Mouse (Mus musculus): ENCODE results near the gene Fam229a.
A peak's percentile ranks its signal among the peaks of the same experiment; 100 is the strongest.

Gene Fam229a

DNA sequence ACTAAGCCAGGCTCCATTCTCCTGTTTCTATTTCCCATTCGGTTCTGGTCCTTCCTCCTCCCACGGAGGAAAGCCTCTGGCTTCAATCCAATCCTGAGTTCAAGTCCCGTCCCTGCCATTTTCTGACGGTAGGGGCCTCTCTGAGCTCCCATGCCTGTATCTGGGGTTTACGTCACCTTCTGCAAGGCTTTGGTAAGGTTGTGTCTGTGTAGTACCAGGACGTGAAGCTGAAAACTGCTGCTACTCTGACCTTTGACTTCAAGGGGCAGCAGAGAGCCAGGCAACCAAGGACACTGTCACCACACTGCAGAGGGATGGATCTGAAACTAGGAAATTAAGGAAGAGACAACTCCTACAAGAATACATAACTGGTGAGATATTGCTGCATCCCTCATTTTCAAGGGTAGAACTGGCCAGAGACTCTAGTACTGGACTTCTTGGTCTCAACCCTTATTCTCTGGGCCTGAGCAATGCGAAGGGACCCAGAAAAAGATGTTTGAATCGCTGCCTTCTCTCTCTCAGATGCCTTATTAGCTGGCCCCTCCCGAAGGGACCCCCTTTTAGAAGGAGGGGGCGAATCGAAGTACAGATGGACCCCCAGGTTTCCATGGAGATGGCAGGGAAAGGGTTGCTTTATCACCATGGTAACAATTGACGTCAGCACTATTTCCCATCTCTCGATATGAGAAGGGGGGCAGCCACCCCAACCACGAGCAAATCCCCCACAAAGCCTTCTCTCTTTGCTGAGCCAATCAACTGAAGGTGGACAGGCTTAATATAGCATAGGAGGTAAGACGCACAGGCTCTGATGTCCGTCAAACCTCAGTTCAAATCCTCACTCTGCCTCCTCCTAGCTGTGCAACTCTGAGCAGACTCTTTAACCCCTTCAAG, 4.9 kb downstream of the Fam229a start:
- peak; percentile 85 for DNase-seq (ENCODE audit: low read depth, low spot score)

GRCm38 (mm10) chr4:129496631-129497030, 5.6 kb downstream of the Fam229a start:
- DNase-seq (ENCODE audit: low read depth, low spot score), result no peak

GRCm38 (mm10) chr4:129498941-129499340, 8.0 kb downstream of the Fam229a start:
- peak; percentile 45 for DNase-seq (ENCODE audit: low read depth, low spot score)

GRCm38 (mm10) chr4:129500017-129500416, 9.0 kb downstream of the Fam229a start:
- DNase-seq (ENCODE audit: low read depth, low spot score), result no peak

DNA sequence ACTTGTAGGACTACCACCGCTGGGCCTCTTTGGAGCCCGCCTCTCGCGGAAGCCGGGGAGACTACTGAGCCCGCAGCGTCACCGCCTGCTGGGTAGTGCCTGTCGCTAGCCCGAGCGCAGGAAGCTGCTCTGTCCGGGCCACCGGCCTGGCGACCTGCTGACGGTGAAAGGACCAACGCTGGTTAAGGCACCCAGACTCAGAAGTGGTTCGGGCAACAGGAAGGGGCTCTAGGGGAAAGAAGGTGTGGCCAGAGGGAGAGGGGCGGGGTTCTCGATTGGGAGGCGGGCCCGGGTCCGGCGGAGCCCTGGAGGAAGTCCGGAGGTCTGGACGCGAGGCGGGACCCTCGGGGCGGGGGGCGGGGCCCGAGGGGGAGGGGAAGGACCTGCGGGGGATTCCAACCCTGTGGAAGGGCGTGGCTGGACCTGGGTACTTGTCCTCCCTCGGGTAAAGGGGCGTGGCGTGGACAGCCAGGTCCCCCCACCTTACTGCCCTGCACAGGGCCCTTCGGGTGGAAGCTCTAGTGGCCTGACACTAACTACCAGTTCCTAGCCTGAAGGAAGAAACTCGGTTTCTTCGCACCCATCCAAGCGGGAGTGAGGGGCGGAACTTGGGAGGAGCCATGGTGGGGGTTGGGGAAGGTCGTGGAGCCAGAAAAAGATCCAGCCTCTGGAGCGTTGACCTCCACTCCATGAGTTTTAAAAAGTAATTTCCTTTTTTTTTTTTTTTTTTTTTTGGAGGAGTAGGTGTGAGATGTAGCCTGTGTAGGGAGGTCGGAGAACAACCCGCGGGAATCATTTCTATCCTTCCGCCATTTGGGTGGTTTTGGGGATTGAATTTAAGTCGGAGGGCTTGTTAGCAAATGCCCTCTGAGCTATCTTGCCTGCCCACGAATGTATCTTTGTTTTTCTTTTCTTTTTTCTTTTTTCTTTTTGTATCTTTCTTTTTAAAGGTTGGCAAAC, 9.9 kb downstream of the Fam229a start:
- peak; percentile 97 for DNase-seq (ENCODE audit: low read depth, low spot score)

DNA sequence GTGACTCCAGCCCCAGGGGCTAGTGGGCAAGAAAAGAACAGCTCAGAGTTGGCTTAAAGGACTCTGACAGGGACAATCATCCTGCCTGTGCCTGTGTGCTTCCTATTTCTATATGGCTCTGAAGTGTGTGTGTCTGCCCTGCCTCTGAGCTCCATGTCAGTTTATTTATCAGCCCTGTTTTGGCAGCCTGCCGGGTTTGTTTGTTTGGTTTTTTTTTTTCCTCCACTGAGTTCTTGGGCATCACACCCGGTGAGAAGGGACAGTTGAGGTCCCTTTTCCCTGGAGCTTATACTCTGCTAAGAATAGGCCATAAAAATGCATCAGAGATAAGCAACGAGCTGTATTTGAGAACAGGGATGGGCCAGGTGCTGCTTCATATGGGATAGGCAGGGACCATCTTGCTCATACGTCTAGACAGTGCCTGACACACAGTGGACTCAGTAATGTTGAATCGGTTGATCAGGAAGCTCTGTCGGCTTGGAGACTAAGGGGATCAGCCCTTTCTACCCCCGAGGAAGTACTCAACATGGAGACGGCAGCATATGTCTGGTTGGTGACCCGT, 11.4 kb downstream of the Fam229a start:
- no peak for DNase-seq (ENCODE audit: low read depth, low spot score)

- peak; percentile 97 for DNase-seq (ENCODE audit: low read depth, low spot score)
Observed at GRCm38 (mm10) chr4:129502901-129503444, 12.0 kb downstream of the Fam229a start.

DNA sequence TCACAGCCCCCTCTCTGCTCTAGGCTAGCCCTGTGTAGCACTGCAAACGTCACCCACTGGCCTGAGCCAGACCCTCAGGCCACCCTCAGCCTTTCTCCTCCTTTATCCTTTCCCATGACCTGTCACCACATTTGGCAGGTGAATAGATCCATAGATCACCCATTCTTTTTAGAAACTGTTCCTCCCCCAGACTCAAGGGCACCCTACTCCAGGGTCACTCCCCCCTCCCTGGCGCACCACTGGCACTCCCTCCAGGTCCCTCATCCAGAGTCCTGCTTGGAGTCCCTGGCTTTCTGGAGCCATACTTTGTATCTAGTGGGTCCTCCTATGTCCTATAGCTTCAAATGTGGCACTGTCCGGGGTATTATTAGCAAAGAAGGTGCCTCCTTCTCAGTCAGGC, 14.5 kb downstream of the Fam229a start:
- no peak for DNase-seq (ENCODE audit: low read depth, low spot score)

GRCm38 (mm10) chr4:129507434-129508236, 16.6 kb downstream of the Fam229a start:
- no peak for DNase-seq (ENCODE audit: low read depth, low spot score)

DNA sequence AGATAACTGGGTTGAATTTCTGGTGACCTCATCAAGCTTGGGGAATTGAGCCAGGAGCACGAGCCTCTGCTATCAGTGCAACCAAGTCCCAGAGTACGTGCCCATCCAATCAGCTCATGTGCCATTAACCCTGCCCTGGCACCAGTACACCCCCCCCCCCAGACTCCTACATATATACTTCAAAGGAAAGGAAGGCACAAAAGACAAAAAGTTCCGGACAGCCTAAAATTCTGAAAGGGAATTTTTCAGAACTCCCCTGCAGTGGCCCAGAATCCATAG, 17.2 kb downstream of the Fam229a start:
- no peak for DNase-seq (ENCODE audit: low read depth, low spot score)

GRCm38 (mm10) chr4:129508834-129509600, 18.0 kb downstream of the Fam229a start:
- DNase-seq (ENCODE audit: low read depth, low spot score), result no peak

- peak; percentile 61 for DNase-seq (ENCODE audit: low read depth, low spot score)
Observed at GRCm38 (mm10) chr4:129509650-129510049, 18.7 kb downstream of the Fam229a start.

GRCm38 (mm10) chr4:129510723-129511412, 19.9 kb downstream of the Fam229a start:
- peak; percentile 78 for DNase-seq (ENCODE audit: low read depth, low spot score)

DNA sequence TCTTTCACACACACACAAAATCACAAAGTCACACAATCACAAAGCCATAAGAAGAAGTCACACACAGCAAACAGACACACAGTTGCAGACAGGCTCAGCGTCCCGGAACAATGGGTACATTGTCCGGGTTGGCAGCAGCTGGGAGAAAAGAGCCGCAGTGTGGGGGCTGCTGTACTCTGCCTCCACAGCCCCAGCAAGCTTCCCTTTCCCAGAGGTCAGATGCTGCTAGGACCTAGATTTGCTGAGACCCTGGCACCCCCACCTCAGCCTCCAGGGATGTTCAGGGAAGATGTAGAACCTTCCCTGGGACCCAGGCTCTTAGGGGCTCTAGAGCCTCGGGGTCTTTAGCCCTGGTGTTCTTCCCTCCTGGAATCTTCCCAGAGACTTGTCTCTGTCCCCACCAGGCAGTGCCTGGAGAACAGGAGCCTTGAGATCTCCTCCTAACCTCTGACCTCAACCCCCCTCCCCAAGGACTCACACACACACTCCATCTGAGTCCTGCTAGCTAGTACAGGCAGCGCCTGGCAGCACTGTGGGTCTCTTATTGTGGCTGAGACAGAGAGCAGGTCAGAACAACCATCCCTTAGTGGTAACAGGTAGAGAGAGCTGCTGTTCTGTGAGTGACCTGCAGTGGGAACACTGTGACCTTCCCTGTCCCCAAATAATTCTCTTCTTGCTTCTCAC, 20.6 kb downstream of the Fam229a start:
- no peak for DNase-seq (ENCODE audit: low read depth, low spot score)

DNA sequence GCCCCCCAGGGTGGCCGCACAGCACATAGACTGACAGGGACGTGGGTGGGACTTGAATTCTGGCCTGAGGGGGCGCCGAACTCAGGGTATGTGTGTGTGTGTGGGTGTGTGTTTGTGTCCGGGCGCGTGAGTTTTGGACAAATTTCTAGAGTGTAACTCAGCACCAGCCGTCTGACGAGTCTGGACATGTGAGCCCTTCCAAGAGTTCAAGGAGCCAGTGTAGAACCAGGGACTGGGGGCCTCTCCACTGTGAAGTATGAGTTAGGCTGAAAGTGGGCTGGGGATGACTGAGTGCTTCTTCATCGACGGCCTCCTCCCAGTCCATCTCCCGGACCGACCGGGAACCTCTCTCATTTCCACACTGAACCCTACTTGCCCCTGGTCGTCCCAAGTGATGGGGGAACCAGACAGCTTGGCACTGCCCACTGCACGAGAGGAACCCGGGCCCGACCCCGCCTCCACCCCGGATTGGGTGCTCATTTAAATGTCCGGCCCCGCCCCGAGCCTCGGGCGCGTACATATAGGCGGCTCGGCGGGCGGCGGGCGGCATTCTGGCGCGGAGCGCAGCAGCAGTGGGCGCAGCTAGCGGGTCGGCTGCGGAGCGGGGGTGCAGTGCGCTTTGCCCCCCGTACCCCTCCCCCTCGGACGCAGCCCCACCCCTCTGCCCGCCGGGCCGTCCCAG, 22.2 kb downstream of the Fam229a start, which contains the start of gene Marcksl1:
Gene Marcksl1, plus strand, starts transcription at position 496 of the 682 bp plus-strand sequence.
- DNase-seq (ENCODE audit: low read depth, low spot score), result peak; percentile 84

DNA sequence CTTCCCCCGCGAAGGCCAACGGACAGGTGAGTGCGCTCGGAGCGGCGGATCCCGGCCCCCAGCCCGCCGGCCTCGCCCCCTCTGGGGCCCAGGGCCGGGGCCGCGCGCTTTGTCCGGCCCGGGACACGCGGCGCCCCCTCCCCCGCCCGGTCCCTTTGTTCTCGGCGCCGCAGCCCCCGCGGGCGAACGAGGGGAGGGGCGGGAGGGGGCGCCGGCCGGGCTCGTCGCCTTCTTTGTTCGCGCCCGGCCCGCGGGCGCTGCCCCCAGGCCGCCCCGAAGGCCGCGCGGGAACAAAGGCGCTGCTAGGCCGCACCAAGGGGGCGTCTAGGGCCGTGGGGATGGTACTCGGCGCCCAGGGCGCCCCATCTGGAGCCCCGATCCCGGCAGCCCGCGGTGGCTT, 22.9 kb downstream of the Fam229a start:
- DNase-seq (ENCODE audit: low read depth, low spot score), result no peak

DNA sequence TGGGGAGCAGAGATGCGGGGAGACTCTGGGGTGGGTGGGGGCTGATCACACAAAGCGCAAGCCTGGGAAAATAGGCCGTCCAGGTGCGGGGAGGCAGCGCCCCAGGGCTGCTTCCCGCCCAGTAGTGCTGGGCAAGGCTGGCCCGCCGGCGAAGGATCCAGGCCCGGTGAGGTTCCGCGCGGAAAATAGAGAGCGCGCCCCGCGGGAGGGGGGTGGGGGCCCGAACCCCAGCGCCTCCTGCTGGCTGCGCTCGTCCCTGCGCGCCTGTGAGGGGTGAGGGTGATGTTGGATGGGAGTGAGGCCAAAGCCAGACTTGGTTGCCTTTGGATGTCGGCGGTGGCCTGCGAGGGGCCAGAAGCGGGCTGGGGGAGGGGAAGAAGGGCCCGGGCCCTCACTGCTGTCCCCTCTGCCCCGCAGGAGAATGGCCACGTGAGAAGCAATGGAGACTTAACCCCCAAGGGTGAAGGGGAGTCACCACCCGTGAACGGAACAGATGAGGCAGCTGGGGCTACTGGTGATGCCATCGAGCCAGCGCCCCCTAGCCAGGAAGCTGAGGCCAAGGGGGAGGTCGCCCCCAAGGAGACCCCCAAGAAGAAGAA, 23.4 kb downstream of the Fam229a start:
- peak; percentile 69 for DNase-seq (ENCODE audit: low read depth, low spot score)

DNA sequence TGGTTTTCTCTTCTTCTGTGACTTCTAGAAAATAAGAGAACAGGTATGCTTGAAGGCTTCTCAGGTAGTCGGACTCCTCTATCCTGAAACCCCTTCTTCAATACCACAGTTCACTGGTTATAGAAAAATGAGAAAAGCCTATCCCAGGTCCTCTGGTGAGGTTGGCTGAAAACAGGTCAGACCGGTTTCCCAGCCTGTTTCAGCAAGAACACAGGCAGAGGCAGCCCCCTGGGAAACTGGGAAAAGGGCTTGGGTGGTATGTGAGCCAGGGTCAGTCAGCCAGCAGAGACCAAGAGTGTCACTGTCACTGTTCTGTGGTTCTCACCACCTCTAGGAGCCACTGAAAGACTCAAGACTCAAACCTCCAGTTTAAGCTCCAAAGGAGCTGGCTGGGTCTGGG, 25.9 kb downstream of the Fam229a start:
- peak; percentile 65 for DNase-seq (ENCODE audit: low read depth, low spot score)

Data from R1 (cell line).